Mouse (Mus musculus): ENCODE measurements around the gene Xpot. TPM values are rescaled to one million over a fixed set of nuclear protein-coding genes. Genes with fewer than 3 reads are reported as not detected.
A peak's percentile ranks its signal among the peaks of the same experiment; 100 is the strongest.

Xpot gene
- total RNA-seq, 2 experiments from 2014 or later: 93.7 to 102 TPM

GRCm38 (mm10) chr10:121581405-121581804 is 44.7 kb downstream of the Xpot start:
- ATAC-seq (replicated peaks; ENCODE audit: poor library complexity): no peak

GRCm38 (mm10) chr10:121580381-121580780 is 45.8 kb downstream of the Xpot start:
- ATAC-seq (replicated peaks; ENCODE audit: poor library complexity): no peak

- ATAC-seq (replicated peaks; ENCODE audit: poor library complexity): no peak
These were observed 49.8 kb downstream of the Xpot start for GRCm38 (mm10) chr10:121576372-121576771.

GRCm38 (mm10) chr10:121571511-121572147 is 54.5 kb downstream of the Xpot start:
- ATAC-seq (replicated peaks; ENCODE audit: poor library complexity): peak; percentile 23

- no peak for ATAC-seq (replicated peaks; ENCODE audit: poor library complexity)
These were observed 55.1 kb downstream of the Xpot start for GRCm38 (mm10) chr10:121571031-121571430.

- ATAC-seq (replicated peaks; ENCODE audit: poor library complexity): no peak
These were observed 56.3 kb downstream of the Xpot start for GRCm38 (mm10) chr10:121569796-121570195.

GRCm38 (mm10) chr10:121569001-121569589 is 57.0 kb downstream of the Xpot start:
- ATAC-seq (replicated peaks; ENCODE audit: poor library complexity): peak; percentile 97

- ATAC-seq (replicated peaks; ENCODE audit: poor library complexity): no peak
These were observed 57.6 kb downstream of the Xpot start for GRCm38 (mm10) chr10:121568534-121568933.

- ATAC-seq (replicated peaks; ENCODE audit: poor library complexity): no peak
These were observed 58.1 kb downstream of the Xpot start for GRCm38 (mm10) chr10:121568026-121568425.

GRCm38 (mm10) chr10:121564447-121564846 is 61.7 kb downstream of the Xpot start:
- ATAC-seq (replicated peaks; ENCODE audit: poor library complexity): no peak

GRCm38 (mm10) chr10:121558231-121558630 is 67.9 kb downstream of the Xpot start:
- no peak for ATAC-seq (replicated peaks; ENCODE audit: poor library complexity)

GRCm38 (mm10) chr10:121556263-121556662 is 69.9 kb downstream of the Xpot start:
- peak; percentile 78 for ATAC-seq (replicated peaks; ENCODE audit: poor library complexity)

GRCm38 (mm10) chr10:121550334-121550733 is 75.8 kb downstream of the Xpot start:
- ATAC-seq (replicated peaks; ENCODE audit: poor library complexity): no peak

GRCm38 (mm10) chr10:121549670-121550069 is 76.5 kb downstream of the Xpot start:
- peak; percentile 74 for ATAC-seq (replicated peaks; ENCODE audit: poor library complexity)

- no peak for ATAC-seq (replicated peaks; ENCODE audit: poor library complexity)
These were observed 79.0 kb downstream of the Xpot start for GRCm38 (mm10) chr10:121547162-121547561.

GRCm38 (mm10) chr10:121543577-121543976 is 82.6 kb downstream of the Xpot start:
- no peak for ATAC-seq (replicated peaks; ENCODE audit: poor library complexity)

- ATAC-seq (replicated peaks; ENCODE audit: poor library complexity): peak; percentile 13; the same call in 1 of the 2 replicates
These were observed 84.0 kb downstream of the Xpot start for GRCm38 (mm10) chr10:121542156-121542555.

Other genes starting within 250 kb of the Xpot start
- gene Rassf3, start 150.0 kb downstream of the Xpot start, total RNA-seq (2015): 23.3 and 24.7 TPM in 2 replicates
- gene Rassf3, start 150.0 kb downstream of the Xpot start, total RNA-seq (2017): 18.2 and 20.0 TPM in 2 replicates
- 36.9 and 39.3 TPM in 2 replicates for gene Tbk1, start 39.5 kb downstream of the Xpot start, total RNA-seq (2015)
- gene Tbk1, start 39.5 kb downstream of the Xpot start, total RNA-seq (2017): 71.9 and 78.3 TPM in 2 replicates
- gene D930020B18Rik, start 15.3 kb upstream of the Xpot start, total RNA-seq (2015): not detected in 2 replicates
- gene D930020B18Rik, start 15.3 kb upstream of the Xpot start, total RNA-seq (2017): not detected in 2 replicates
- gene BC048403, start 113.6 kb upstream of the Xpot start, total RNA-seq (2015): 10.9 and 14.0 TPM in 2 replicates
- 3.7 and 4.3 TPM in 2 replicates for gene BC048403, start 113.6 kb upstream of the Xpot start, total RNA-seq (2017)

Measured in megakaryocyte progenitor cell, adult 5-6 weeks (primary cell).